Mouse (Mus musculus) MN1 (cell line): Measurements from ENCODE around the gene Hist1h4j.
A peak's percentile ranks its signal among the peaks of the same experiment; 100 is the strongest.

Source experiments
- DNase-seq: peaks from one replicate; pipeline ENCODE4 v3.0.0-alpha.2; 2016; ENCODE audit warnings: low spot score

Gene Hist1h4j

DNA sequence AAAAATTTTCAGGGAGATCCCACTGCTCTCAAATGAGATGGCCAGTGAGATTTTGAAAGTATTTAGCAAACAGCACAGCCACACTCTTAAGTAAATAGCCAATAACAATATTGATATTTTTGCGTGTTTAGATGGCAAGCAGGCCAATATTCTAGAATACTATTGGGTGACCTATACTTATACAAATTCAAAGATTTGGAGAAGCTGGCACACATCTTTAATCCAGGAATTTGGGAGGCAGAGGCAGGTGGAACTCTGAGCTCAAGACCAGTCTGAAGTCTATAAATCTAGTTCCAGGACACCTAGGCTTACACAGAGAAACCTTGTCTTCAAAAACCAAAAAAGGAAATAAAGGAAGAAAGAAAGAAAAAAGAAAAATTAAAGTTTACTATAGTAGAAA lies 46.8 kb downstream of the Hist1h4j start:
- DNase-seq = no peak

DNA sequence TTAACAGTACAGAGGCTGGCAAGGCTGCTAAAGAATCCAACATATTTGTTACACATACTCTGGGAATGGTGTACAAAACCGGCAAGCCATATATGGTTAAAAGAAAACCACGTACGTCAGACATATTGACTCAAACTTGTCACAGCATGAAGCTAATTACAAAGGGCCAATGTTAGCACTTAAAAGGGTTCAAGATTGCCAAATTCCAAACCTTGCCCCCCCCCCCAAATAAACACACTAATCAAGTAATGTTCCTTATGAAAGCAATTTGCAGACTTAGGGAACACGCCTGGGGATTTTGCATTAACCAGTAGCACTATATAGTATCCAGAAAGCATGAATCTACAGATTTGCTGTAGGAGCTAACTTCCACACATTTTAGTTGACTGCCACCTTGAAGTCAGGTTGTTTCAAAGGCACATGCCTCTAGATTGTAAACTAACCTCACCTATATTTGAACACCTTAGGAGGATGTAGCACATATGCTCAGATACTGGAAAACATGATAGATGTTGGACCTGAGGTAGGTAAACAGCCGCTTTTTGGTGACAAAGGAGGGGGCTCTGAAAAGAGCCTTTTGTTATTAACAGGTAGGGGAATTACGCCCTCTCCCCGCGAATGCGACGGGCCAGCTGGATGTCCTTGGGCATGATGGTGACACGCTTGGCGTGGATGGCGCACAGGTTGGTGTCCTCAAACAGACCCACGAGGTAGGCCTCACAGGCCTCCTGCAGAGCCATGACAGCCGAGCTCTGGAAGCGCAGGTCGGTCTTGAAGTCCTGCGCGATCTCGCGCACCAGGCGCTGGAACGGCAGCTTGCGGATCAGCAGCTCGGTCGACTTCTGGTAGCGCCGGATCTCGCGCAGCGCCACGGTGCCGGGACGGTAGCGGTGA lies 47.7 kb downstream of the Hist1h4j start:
- peak; percentile 60 for DNase-seq

DNA sequence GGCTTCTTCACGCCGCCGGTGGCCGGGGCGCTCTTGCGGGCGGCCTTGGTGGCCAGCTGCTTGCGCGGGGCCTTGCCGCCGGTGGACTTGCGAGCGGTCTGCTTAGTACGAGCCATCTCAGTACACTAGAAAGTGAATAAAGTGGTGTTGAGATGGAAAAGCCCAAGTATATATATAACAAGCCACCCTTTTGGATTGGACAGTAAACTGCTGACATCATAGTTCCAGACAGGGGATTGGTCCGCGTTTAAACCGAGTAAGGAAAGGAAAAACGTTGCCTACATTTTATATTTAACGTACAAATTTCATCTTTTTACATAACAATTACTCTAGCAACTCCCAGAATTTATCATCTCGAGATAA lies 48.4 kb downstream of the Hist1h4j start, which contains the start of gene Hist1h3i:
TSS of gene Hist1h3i (minus strand) at position 116 of the 363 bp plus-strand sequence.
- DNase-seq = peak; percentile 88

GRCm38 (mm10) chr13:21783734-21784161 lies 48.9 kb downstream of the Hist1h4j start:
- no peak for DNase-seq

DNA sequence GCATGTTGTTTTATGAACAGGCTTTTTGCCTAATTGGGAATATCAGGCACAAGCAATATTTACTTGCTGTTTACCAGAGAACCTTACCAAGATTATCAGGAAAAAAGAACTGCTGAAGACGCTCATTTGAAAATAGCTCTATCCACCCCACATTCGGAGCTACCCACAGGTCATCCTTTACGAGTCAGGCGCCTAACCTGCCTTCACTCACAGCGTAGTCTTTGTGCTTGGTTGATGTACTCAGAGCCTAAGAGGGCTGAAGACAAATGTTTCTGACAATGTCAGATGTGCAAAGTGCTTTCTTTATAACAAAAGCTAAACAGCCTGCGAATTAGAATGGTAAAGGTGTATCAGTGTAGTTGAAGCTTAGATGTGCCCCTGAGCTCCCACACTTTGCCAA lies 49.4 kb downstream of the Hist1h4j start:
- DNase-seq = no peak
